Mouse (Mus musculus) forebrain, postnatal 0 days (tissue): ENCODE measurements around the gene Gm3336. TPM values are rescaled to one million over a fixed set of nuclear protein-coding genes. Genes with fewer than 3 reads are reported as not detected.

Source experiments
- ATAC-seq: fragments of 200-750 bp; cut with Nextera tagmentation; 2 replicates; pipeline ENCODE4 v1.8.0; 2017; ENCODE audit warnings: mild to moderate bottlenecking, moderate library complexity
- DNase-seq: peaks from one replicate; pipeline ENCODE4 v3.0.0-alpha.2; 2015
- H3K27ac ChIP-seq: fragments of 300-500 bp; sonication (generic); 2 replicates; pipeline ENCODE4 v1.5.1; 2014; ENCODE audit warnings: low read depth, mild to moderate bottlenecking, antibody characterized with exemption, low read length, moderate library complexity, mixed read lengths
- H3K27me3 ChIP-seq: fragments of 300-500 bp; sonication (generic); 2 replicates; pipeline ENCODE4 v1.6.1; 2014; ENCODE audit warnings: mild to moderate bottlenecking, low read length, mixed read lengths; ENCODE audit not compliant: insufficient read depth
- H3K36me3 ChIP-seq: fragments of 300-500 bp; sonication (generic); 2 replicates; pipeline ENCODE4 v1.6.1; 2014; ENCODE audit warnings: mild to moderate bottlenecking, moderate library complexity; ENCODE audit not compliant: insufficient read depth
- H3K4me1 ChIP-seq: fragments of 300-500 bp; sonication (generic); 2 replicates; pipeline ENCODE4 v1.6.1; 2014; ENCODE audit warnings: antibody characterized with exemption; ENCODE audit not compliant: insufficient read depth
- H3K4me2 ChIP-seq: fragments of 300-500 bp; sonication (generic); 2 replicates; pipeline ENCODE4 v1.6.1; 2014; ENCODE audit warnings: low read depth, mild to moderate bottlenecking, moderate library complexity
- H3K4me3 ChIP-seq: fragments of 300-500 bp; sonication (generic); 2 replicates; pipeline ENCODE4 v1.5.1; 2014; ENCODE audit warnings: low read depth, low read length, mixed read lengths
- H3K9ac ChIP-seq: fragments of 300-500 bp; sonication (generic); 2 replicates; pipeline ENCODE4 v1.6.1; 2014; ENCODE audit warnings: mild to moderate bottlenecking
- H3K9me3 ChIP-seq: fragments of 300-500 bp; sonication (generic); 2 replicates; pipeline ENCODE4 v1.6.1; 2016; ENCODE audit warnings: low read length
- CTCF ChIP-seq: sonication (generic); IDR thresholded peaks from 2 replicates; pipeline ENCODE4 v1.5.1; 2016; ENCODE audit warnings: antibody characterized with exemption, control low read depth, low read depth
- whole genome bisulfite sequencing: fragments of 180-500 bp; shearing (Covaris S2); extraction: QIAGEN DNeasy Blood & Tissue Kit; methylation state at CpG from one replicate; pipeline ENCODE4 v1.1.7; 2014; 5-methylcytosine and 5-hydroxymethylcytosine counted together
- polyA plus RNA-seq: library from polyadenylated mRNA; unstranded; fragments of >200 nt; fragmentation: Nextera tagmentation; extraction: Ambion mirVana; gene quantifications from 2 replicates; pipeline ENCODE4 v1.2.1, GENCODE M21; 2015
- total RNA-seq: library from RNA; depleted of rRNA; stranded (reverse); fragments of >200 nt; gene quantifications from 2 replicates; pipeline ENCODE4 v1.2.3, GENCODE M21; 2014; rRNA removed

The Gm3336 gene
- total and polyA plus RNA-seq, 2 experiments from 2014 or later = not detected

DNA sequence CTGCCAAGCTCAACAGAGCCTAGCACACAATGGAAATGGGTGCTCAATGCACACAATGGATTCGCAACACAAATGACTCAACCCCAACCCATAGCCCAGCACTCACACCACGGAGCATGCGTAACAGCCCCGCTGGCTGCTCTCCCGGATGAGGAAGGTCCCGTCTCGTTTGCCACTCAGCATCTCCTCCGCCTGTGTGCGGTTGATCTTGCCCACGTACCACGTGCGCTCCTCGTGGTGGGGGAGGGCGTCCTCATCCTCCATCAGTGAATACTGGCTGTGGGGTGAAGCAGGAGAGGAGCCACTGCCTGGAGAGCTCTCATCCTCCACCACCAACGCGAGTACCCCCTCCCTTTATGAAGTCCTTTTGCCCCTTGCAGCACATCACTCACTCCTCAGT, 50.6 kb downstream of the Gm3336 start:
- no peaks in the 10 kb centered on the region; the same call in 1 of the 2 replicates for H3K27me3 ChIP-seq
- peak; percentile 1; the same call in 1 of the 2 replicates for ATAC-seq
- 80% methylated on average over 16 of the region's 16 CpGs for WGBS
- H3K9ac ChIP-seq = no peak overlapping the region
- no peaks in the 10 kb centered on the region for H3K9me3 ChIP-seq
- 0 out of 2 replicates have a peak, but pooled peaks cover 5% of the 10 kb centered on the region for H3K4me1 ChIP-seq
- H3K4me2 ChIP-seq = no peak overlapping the region
- no peak for TF ChIP-seq CTCF
- DNase-seq = no peak
- peaks cover 61% of the 10 kb centered on the region for H3K36me3 ChIP-seq
- H3K27ac ChIP-seq = no peak overlapping the region
- no peak overlapping the region for H3K4me3 ChIP-seq

DNA sequence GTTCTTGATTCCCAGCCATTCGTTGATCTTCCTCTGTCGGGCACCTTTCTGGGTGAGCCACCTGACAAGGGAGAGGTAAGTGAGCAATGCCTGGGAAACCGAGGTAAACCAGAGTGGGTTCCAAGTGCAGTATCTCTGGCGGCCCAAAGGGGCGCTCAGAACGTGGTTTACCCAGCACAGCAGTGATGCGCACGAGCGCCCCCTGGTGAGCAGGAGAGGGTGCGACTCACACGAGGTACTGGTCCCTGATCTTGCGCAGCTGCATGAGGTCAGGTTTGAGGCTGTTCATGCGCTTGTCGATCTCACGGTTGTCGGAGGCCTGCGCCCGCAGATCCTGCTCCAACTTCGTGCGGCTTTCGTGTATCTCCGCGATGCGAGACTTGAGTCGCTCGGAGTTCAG, 51.0 kb downstream of the Gm3336 start:
- Histone ChIP-seq H3K36me3 (peaks cover 64% of the 10 kb centered on the region), H3K4me2 (no peak overlapping the region)
- WGBS = 7% methylated on average over 26 of the region's 26 CpGs

DNA sequence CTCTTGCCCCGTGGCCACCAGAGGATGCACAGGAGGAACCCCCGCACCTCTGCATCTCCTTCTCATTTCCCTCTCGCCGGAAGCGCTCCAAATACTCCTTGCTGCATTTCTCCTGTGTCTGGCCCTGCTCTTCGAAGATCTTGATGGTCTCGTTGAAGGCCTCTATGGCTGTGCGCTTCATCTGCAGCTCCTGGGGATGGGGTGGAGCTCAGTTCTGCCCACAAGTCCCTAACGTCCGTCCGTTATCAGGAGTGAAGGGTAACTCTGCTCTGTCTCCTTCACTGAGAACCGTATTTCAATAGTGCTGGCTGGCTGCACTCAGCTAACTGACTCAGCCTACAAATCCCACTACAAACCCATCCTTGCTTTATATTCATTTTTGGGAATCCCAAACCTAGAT, 51.5 kb downstream of the Gm3336 start:
- WGBS = 75% methylated on average over 12 of the region's 12 CpGs
- no peak overlapping the region for H3K27ac ChIP-seq
- TF ChIP-seq CTCF = no peak
- no peak overlapping the region for H3K4me2 ChIP-seq
- peaks cover 69% of the 10 kb centered on the region for H3K36me3 ChIP-seq
- H3K4me3 ChIP-seq = no peak overlapping the region
- ATAC-seq (no peak), DNase-seq (no peak)
- no peaks in the 10 kb centered on the region; the same call in 1 of the 2 replicates for H3K27me3 ChIP-seq
- no peak overlapping the region for H3K9ac ChIP-seq
- H3K4me1 ChIP-seq = peaks cover 10% of the 10 kb centered on the region; the same call in 1 of the 2 replicates
- no peaks in the 10 kb centered on the region for H3K9me3 ChIP-seq

More for the DNA sequence above, 51.0 kb downstream of the Gm3336 start:
- Histone ChIP-seq H3K4me1 (peaks cover 8% of the 10 kb centered on the region; the same call in 1 of the 2 replicates), H3K4me3 (no peak overlapping the region), H3K9me3 (no peaks in the 10 kb centered on the region), H3K27ac (no peak overlapping the region), H3K9ac (no peak overlapping the region), H3K27me3 (no peaks in the 10 kb centered on the region; the same call in 1 of the 2 replicates)
- DNase-seq (peak; percentile 97), ATAC-seq (peak; percentile 90)
- peak; percentile 100 for TF ChIP-seq CTCF

DNA sequence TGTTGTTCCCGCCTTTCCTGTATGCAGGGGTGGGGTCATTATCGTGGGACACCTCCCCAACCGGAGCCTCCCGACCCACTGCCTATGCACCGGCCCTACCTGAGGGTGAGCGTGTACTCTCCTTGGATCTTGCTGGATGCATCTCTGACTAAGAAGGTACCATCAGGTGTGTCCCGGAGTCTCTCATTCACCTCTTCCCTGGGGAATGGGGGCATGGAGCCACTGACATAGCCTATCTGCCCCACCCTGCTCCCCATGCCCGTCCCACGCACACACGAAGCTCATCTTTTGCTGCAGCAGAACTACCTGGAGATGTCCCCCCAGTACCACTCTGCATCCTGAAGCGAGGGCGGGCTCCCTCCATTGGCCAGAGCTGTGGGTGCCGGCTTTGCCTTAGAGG, 52.4 kb downstream of the Gm3336 start:
- H3K4me2 ChIP-seq = no peak overlapping the region
- no peak for ATAC-seq
- 94% methylated on average over 13 of the region's 13 CpGs for WGBS
- TF ChIP-seq CTCF = no peak
- DNase-seq = no peak
- peaks cover 19% of the 10 kb centered on the region; the same call in 1 of the 2 replicates for H3K4me1 ChIP-seq
- H3K36me3 ChIP-seq = peaks cover 71% of the 10 kb centered on the region
- no peak overlapping the region for H3K9ac ChIP-seq
- H3K4me3 ChIP-seq = no peak overlapping the region
- H3K27ac ChIP-seq = no peak overlapping the region
- H3K9me3 ChIP-seq = no peaks in the 10 kb centered on the region
- H3K27me3 ChIP-seq = no peaks in the 10 kb centered on the region; the same call in 1 of the 2 replicates

DNA sequence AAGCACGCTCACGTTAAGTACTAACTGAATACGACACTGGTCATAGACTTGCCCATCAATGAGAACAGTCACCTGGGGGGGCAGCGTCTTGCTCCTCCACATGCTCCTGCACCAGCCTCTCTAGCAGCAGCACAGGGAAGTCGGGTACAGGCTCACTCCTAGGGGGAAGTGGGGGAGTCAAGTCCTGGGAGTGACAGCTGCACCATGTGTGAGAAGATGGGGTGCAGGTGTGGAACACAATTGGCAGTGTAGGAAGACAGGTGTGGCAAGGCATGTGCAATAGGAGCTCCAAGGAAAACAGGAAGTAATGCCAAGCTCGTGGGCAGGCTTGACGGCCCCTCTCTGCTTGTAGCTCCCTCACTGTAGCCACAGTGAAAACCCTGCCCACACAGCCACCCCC, 52.9 kb downstream of the Gm3336 start:
- Histone ChIP-seq H3K36me3 (peaks cover 71% of the 10 kb centered on the region), H3K4me3 (no peak overlapping the region), H3K4me2 (no peak overlapping the region), H3K4me1 (peaks cover 20% of the 10 kb centered on the region; the same call in 1 of the 2 replicates), H3K9ac (no peak overlapping the region), H3K27me3 (no peaks in the 10 kb centered on the region), H3K9me3 (no peaks in the 10 kb centered on the region), H3K27ac (no peak overlapping the region)
- DNase-seq = no peak
- no peak for ATAC-seq
- TF ChIP-seq CTCF = no peak
- 89% methylated on average over 7 of the region's 7 CpGs for WGBS

DNA sequence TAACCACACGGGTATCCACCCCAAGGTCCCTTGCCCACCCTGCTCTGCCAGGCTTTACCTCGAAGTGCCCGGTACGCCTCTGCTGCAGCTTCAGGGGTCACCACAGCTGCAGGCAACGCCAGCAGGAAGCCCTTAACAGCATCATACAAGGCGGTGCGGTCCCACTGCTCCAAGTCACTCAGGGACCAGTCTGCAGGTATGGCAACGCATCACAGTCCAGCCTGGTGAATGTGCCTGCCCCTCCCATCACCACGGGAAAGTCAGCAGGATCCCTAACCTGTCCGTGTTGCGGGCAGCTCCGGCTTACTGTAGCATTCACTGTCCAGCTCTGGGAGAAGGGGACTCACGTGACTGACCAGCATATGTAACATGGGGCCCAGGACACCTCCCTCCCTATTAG, 53.7 kb downstream of the Gm3336 start:
- H3K9me3 ChIP-seq = no peaks in the 10 kb centered on the region
- peaks cover 70% of the 10 kb centered on the region for H3K36me3 ChIP-seq
- peaks cover 16% of the 10 kb centered on the region; the same call in 1 of the 2 replicates for H3K4me1 ChIP-seq
- H3K9ac ChIP-seq = no peak overlapping the region
- no peak overlapping the region for H3K27ac ChIP-seq
- H3K27me3 ChIP-seq = no peaks in the 10 kb centered on the region
- ATAC-seq (no peak), DNase-seq (no peak)
- H3K4me2 ChIP-seq = no peak overlapping the region
- no peak overlapping the region for H3K4me3 ChIP-seq
- TF ChIP-seq CTCF = no peak
- WGBS = 93% methylated on average over 13 of the region's 13 CpGs

Other genes with a start within 250 kb of the Gm3336 start
- gene Klhl26, start 241.6 kb upstream of the Gm3336 start, total RNA-seq = 29.9 and 34.8 TPM in 2 replicates
- 30.8 and 35.3 TPM in 2 replicates for gene Klhl26, start 241.6 kb upstream of the Gm3336 start, polyA plus RNA-seq
- gene Tmem59l, start 231.2 kb upstream of the Gm3336 start, total RNA-seq = 96.0 and 115 TPM in 2 replicates
- gene Tmem59l, start 231.2 kb upstream of the Gm3336 start, polyA plus RNA-seq = 147 and 150 TPM in 2 replicates
- 6.5 and 20.9 TPM in 2 replicates for gene Crlf1, start 225.4 kb upstream of the Gm3336 start, total RNA-seq
- gene Crlf1, start 225.4 kb upstream of the Gm3336 start, polyA plus RNA-seq = 24.6 and 34.5 TPM in 2 replicates
- gene Rex1bd, start 211.8 kb upstream of the Gm3336 start, total RNA-seq = 130 and 148 TPM in 2 replicates
- gene Rex1bd, start 211.8 kb upstream of the Gm3336 start, polyA plus RNA-seq = 200 and 247 TPM in 2 replicates
- 459 and 595 TPM in 2 replicates for gene Uba52, start 207.7 kb upstream of the Gm3336 start, total RNA-seq
- gene Uba52, start 207.7 kb upstream of the Gm3336 start, polyA plus RNA-seq = 808 and 1,035 TPM in 2 replicates
- 559 and 592 TPM in 2 replicates for gene Fkbp8, start 190.8 kb upstream of the Gm3336 start, total RNA-seq
- 385 and 426 TPM in 2 replicates for gene Fkbp8, start 190.8 kb upstream of the Gm3336 start, polyA plus RNA-seq
- gene Kxd1, start 190.6 kb upstream of the Gm3336 start, total RNA-seq = 39.1 and 43.5 TPM in 2 replicates
- gene Kxd1, start 190.6 kb upstream of the Gm3336 start, polyA plus RNA-seq = 51.6 and 51.9 TPM in 2 replicates
- gene Ell, start 179.1 kb upstream of the Gm3336 start, total RNA-seq = 16.2 and 18.4 TPM in 2 replicates
- 9.7 and 11.0 TPM in 2 replicates for gene Ell, start 179.1 kb upstream of the Gm3336 start, polyA plus RNA-seq
- gene Isyna1, start 124.2 kb upstream of the Gm3336 start, total RNA-seq = 127 and 136 TPM in 2 replicates
- gene Isyna1, start 124.2 kb upstream of the Gm3336 start, polyA plus RNA-seq = 93.3 and 106 TPM in 2 replicates
- gene Ssbp4, start 109.7 kb upstream of the Gm3336 start, total RNA-seq = 197 and 249 TPM in 2 replicates
- gene Ssbp4, start 109.7 kb upstream of the Gm3336 start, polyA plus RNA-seq = 204 and 221 TPM in 2 replicates
- 1.4 and 2.8 TPM in 2 replicates for gene Lrrc25, start 102.4 kb upstream of the Gm3336 start, total RNA-seq
- gene Lrrc25, start 102.4 kb upstream of the Gm3336 start, polyA plus RNA-seq = 1.2 TPM in 2 replicates
- 0.90 TPM in 1 of 2 replicates, not detected in the other for gene Gdf15, start 86.1 kb upstream of the Gm3336 start, total RNA-seq
- 0.18 and 0.26 TPM in 2 replicates for gene Gdf15, start 86.1 kb upstream of the Gm3336 start, polyA plus RNA-seq
- 22.1 and 23.8 TPM in 2 replicates for gene Pgpep1, start 58.2 kb upstream of the Gm3336 start, total RNA-seq
- gene Pgpep1, start 58.2 kb upstream of the Gm3336 start, polyA plus RNA-seq = 22.1 and 26.1 TPM in 2 replicates
- 93.7 and 140 TPM in 2 replicates for gene Lsm4, start 45.3 kb upstream of the Gm3336 start, total RNA-seq
- gene Lsm4, start 45.3 kb upstream of the Gm3336 start, polyA plus RNA-seq = 177 and 231 TPM in 2 replicates
- gene Jund, start 19.6 kb upstream of the Gm3336 start, total RNA-seq = 333 and 392 TPM in 2 replicates
- 108 and 114 TPM in 2 replicates for gene Jund, start 19.6 kb upstream of the Gm3336 start, polyA plus RNA-seq
- 0.33 TPM in 1 of 2 replicates, not detected in the other for gene Iqcn, start 15.1 kb upstream of the Gm3336 start, total RNA-seq
- 0.03 and 0.08 TPM in 2 replicates for gene Iqcn, start 15.1 kb upstream of the Gm3336 start, polyA plus RNA-seq
- gene Pde4c, start 5.2 kb downstream of the Gm3336 start, total RNA-seq = 0.48 and 0.62 TPM in 2 replicates
- 0.10 and 0.23 TPM in 2 replicates for gene Pde4c, start 5.2 kb downstream of the Gm3336 start, polyA plus RNA-seq
- gene Rab3a, start 36.1 kb downstream of the Gm3336 start, total RNA-seq = 450 and 499 TPM in 2 replicates
- 632 and 673 TPM in 2 replicates for gene Rab3a, start 36.1 kb downstream of the Gm3336 start, polyA plus RNA-seq
- gene Mpv17l2, start 42.4 kb downstream of the Gm3336 start, total RNA-seq = 33.7 and 39.9 TPM in 2 replicates
- gene Mpv17l2, start 42.4 kb downstream of the Gm3336 start, polyA plus RNA-seq = 60.4 and 61.9 TPM in 2 replicates
- 160 and 170 TPM in 2 replicates for gene Pik3r2, start 58.2 kb downstream of the Gm3336 start, total RNA-seq
- 147 and 153 TPM in 2 replicates for gene Pik3r2, start 58.2 kb downstream of the Gm3336 start, polyA plus RNA-seq
- gene Mast3, start 86.5 kb downstream of the Gm3336 start, total RNA-seq = 26.2 and 60.0 TPM in 2 replicates
- 20.3 and 25.2 TPM in 2 replicates for gene Mast3, start 86.5 kb downstream of the Gm3336 start, polyA plus RNA-seq
- gene Il12rb1, start 89.9 kb downstream of the Gm3336 start, total RNA-seq = 0.05 TPM in 1 of 2 replicates, not detected in the other
- gene Il12rb1, start 89.9 kb downstream of the Gm3336 start, polyA plus RNA-seq = not detected in 2 replicates
- 15.4 and 25.9 TPM in 2 replicates for gene Arrdc2, start 121.2 kb downstream of the Gm3336 start, total RNA-seq
- gene Arrdc2, start 121.2 kb downstream of the Gm3336 start, polyA plus RNA-seq = 5.6 and 7.1 TPM in 2 replicates
- gene Kcnn1, start 144.7 kb downstream of the Gm3336 start, total RNA-seq = 20.5 and 31.5 TPM in 2 replicates
- 9.4 and 9.8 TPM in 2 replicates for gene Kcnn1, start 144.7 kb downstream of the Gm3336 start, polyA plus RNA-seq
- gene Ccdc124, start 155.4 kb downstream of the Gm3336 start, total RNA-seq = 34.7 and 59.9 TPM in 2 replicates
- 161 and 175 TPM in 2 replicates for gene Ccdc124, start 155.4 kb downstream of the Gm3336 start, polyA plus RNA-seq
- gene Slc5a5, start 174.2 kb downstream of the Gm3336 start, total RNA-seq = 1.5 and 2.2 TPM in 2 replicates
- gene Slc5a5, start 174.2 kb downstream of the Gm3336 start, polyA plus RNA-seq = 2.4 and 3.6 TPM in 2 replicates
- gene Rpl18a, start 178.9 kb downstream of the Gm3336 start, total RNA-seq = 1,945 and 2,194 TPM in 2 replicates
- 2,793 and 3,853 TPM in 2 replicates for gene Rpl18a, start 178.9 kb downstream of the Gm3336 start, polyA plus RNA-seq
- 57.2 and 68.1 TPM in 2 replicates for gene Map1s, start 187.4 kb downstream of the Gm3336 start, total RNA-seq
- gene Map1s, start 187.4 kb downstream of the Gm3336 start, polyA plus RNA-seq = 52.7 and 63.9 TPM in 2 replicates